Mouse (Mus musculus): ENCODE results near the gene Tubb4a.
"Not testable (repeated sequence)": the region's sequence is repeated elsewhere in the genome, so short reads cannot be mapped to it uniquely, and the experiment has no call there.

The Tubb4a gene

GRCm38 (mm10) chr17:57056246-57056645 lies 31.3 kb downstream of the Tubb4a start:
- no peak for DNase-seq

- not testable (repeated sequence) for DNase-seq
Measured at GRCm38 (mm10) chr17:57051679-57052078, 35.9 kb downstream of the Tubb4a start.

GRCm38 (mm10) chr17:57048816-57049215 lies 38.8 kb downstream of the Tubb4a start:
- no peak for DNase-seq

GRCm38 (mm10) chr17:57047406-57047805 lies 40.2 kb downstream of the Tubb4a start:
- no peak for DNase-seq

DNA sequence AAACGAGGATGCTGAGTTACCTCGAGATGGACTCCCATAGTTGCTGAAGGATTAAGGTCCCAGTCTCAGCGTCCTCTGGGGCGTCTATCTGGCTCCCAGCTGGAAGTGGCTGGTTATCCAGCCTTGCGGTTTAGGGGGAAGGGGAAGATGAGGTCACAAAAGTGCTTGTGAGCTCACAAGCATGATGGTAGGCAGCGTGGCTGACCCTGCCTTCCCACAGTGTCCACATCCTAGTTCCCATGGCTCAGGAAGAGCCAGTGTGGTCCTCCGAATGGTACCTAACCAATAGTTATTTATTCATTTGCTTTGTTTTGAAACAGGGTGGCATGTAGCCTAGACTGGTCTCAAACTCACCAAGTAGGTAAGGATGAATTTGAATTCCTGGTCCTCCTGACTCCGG lies 46.0 kb downstream of the Tubb4a start, which contains the start of gene Slc25a41:
Gene Slc25a41, minus strand, starts transcription at position 101 of the 400 bp plus-strand sequence.
- DNase-seq, result no peak

- DNase-seq, result no peak
Measured at GRCm38 (mm10) chr17:57038978-57039377, 48.6 kb downstream of the Tubb4a start.

- peak in 1 of 2 experiments; percentile 36 for DNase-seq
Measured at GRCm38 (mm10) chr17:57032854-57033253, 54.7 kb downstream of the Tubb4a start.

DNA sequence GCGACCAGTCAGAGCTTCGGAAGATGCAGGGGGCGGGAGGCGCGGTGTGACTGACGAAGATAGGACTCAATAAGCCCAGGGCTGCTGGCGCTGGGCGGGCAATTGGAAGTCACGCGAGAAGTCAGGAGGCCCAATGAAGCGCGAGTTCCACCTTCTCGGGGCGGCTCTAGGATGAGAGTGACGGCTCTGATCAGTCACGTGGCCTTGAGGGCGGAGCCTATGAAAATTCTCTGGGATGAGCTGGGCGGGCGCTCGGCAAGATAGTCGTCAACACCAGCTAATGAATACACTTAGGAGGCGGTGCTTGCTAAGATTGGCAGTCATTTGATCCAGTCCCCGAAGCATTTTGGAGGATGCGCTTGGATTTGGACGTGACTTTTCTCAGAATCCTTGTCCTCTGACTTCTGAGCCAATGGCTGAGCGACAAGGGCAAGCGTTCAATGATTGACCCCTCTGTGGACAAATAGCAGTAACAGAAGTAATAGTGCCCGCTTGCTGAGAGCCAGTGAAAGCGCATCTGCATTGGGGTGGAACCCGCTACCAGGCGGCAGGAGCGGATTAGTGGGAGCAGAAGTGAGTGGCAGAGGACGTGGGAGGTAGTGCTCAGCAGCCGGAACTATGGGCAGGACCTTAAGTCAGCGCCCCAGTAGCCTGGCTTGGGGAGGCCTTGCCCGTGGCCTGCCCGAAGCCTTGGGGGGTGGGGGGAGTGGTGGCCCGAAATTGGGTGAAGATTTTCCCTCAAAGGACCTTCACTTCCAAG lies 55.7 kb downstream of the Tubb4a start:
- peak; percentile 98 to 100 for DNase-seq

DNA sequence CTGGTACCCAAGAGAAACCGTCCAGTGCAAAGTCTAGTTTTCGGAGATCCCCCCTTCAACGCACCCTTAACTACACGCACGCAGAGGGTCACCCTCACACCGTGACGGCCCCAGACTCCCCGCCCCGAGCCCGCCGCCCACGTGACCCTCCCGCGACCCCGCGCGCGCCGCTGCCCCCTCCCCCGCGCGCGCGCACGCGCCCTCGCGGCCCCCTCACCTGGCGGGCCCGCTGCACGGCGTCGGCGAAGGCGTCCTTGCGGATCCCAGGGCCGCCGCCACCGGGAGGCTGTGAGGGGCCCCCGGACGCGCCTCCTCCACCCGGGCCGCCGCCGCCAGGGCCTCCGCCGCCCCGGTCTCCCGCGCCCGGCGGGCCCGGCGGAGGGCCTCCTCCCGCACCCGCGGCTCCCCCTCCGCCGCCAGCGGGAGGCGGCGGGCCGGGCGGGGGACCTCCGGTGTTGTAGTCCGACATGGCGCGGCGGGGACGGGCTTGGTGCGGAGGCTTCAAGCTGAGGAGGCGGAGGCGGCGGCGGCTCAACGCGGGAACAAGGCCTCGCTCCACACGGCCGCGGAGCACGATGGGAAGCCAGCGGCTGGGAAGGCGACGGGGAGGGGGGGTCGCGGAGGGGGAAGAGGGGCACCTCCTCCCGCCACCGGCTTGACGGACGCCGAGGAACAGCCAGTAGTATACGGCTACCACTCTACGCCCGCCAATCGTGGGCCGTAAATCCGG lies 56.5 kb downstream of the Tubb4a start, which contains the start of gene Khsrp:
Gene Khsrp, minus strand, starts transcription at position 592 of the 730 bp plus-strand sequence.
- DNase-seq, result no peak
